In the genomic region with DNA sequence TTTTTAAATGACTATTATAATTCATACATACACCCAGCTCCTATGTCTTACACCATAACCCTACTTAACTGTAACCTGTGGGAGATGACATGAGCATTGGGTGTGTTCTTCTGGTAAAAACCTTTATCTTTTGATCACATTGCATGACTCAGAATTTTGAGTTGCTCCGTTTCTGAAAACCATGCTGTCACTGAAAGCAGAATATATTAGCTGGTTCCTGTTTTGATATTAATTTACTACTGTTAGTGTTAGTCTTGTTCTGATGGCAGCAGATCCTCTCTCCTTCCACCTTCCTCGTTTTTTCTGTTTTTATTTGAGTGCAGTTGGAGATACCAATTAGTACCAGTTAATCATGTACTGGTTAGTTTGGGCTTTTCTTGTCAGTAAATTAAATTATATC, we compare ENCODE assay signal across 23 mouse cellular contexts. TPM values are rescaled to one million over a fixed set of nuclear protein-coding genes. Genes with fewer than 3 reads are reported as not detected.
DNase-seq lines count a peak whose midpoint lies in the region; ATAC-seq and TF ChIP-seq lines count a peak whose summit lies in the region.
"Had no signal": no experiment of that assay in that cellular context is flagged by ENCODE, and none has a peak within 500 bp of the region (broad histone marks: within the 10 kb centered on the region; RNA-seq: fewer than 3 reads in every experiment).

No protein-coding gene starts in this region.

- WGBS in liver, embryonic 11.5 days: 36% methylated on average over 2 of the region's 2 CpGs
- WGBS in liver, embryonic 12.5 days (ENCODE audit: insufficient replicate concordance): 23% methylated on average over 2 of the region's 2 CpGs
- 44% methylated on average over 2 of the region's 2 CpGs for WGBS in lung, postnatal 0 days
- WGBS in hindbrain, postnatal 0 days: 80% methylated on average over 2 of the region's 2 CpGs

- TF ChIP-seq EP300 in lung, postnatal 0 days (IDR thresholded peaks at IDR 0.05): no peak

- no peaks in the 10 kb centered on the region for H3K9me3 ChIP-seq in liver, embryonic 11.5 days (ENCODE audit: control insufficient read depth, low read length)
- no peaks in the 10 kb centered on the region for H3K9me3 ChIP-seq in liver, embryonic 12.5 days (replicated peaks)
- no peaks in the 10 kb centered on the region for H3K9me3 ChIP-seq in lung, postnatal 0 days (ENCODE audit: low read length)
- no peaks in the 10 kb centered on the region for H3K9me3 ChIP-seq in hindbrain, postnatal 0 days (ENCODE audit: low read length)
- H3K9me3 ChIP-seq: heart, embryonic 12.5 days; hindbrain, embryonic 13.5 days; limb, embryonic 12.5 days; stomach, embryonic 15.5 days had no signal

- peak; percentile 71 for ATAC-seq in liver, embryonic 11.5 days (replicated peaks; ENCODE audit: low FRiP score)
- peak; percentile 34 for ATAC-seq in common myeloid progenitor, adult 5-6 weeks (replicated peaks; ENCODE audit: low read depth, poor library complexity, severe bottlenecking)
- peak; percentile 87 for ATAC-seq in liver, embryonic 12.5 days
- ATAC-seq in megakaryocyte-erythroid progenitor cell, adult 5-6 weeks (replicated peaks; ENCODE audit: low FRiP score, low TSS enrichment, poor library complexity, severe bottlenecking): peak; percentile 45; the same call in 1 of the 2 replicates
- ATAC-seq in lung, postnatal 0 days: no peak
- no peak for ATAC-seq in hindbrain, postnatal 0 days
- ATAC-seq: forebrain, embryonic 14.5 days; intestine, postnatal 0 days; midbrain, embryonic 16.5 days had no signal

- H3K36me3 ChIP-seq in liver, embryonic 11.5 days (ENCODE audit: control insufficient read depth, insufficient read depth, low read length): no peaks in the 10 kb centered on the region
- no peaks in the 10 kb centered on the region for H3K36me3 ChIP-seq in liver, embryonic 12.5 days
- no peaks in the 10 kb centered on the region for H3K36me3 ChIP-seq in lung, postnatal 0 days (ENCODE audit: insufficient read depth, low read length)
- no peaks in the 10 kb centered on the region for H3K36me3 ChIP-seq in hindbrain, postnatal 0 days (ENCODE audit: insufficient read depth, low read length)
- H3K36me3 ChIP-seq: heart, embryonic 12.5 days; hindbrain, embryonic 13.5 days; limb, embryonic 12.5 days; stomach, embryonic 15.5 days had no signal

- no peak overlapping the region for H3K4me3 ChIP-seq in liver, embryonic 11.5 days (ENCODE audit: low read depth, low read length)
- H3K4me3 ChIP-seq in liver, embryonic 12.5 days: no peak overlapping the region
- H3K4me3 ChIP-seq in lung, postnatal 0 days (ENCODE audit: low read depth, low read length): no peak overlapping the region
- H3K4me3 ChIP-seq in hindbrain, postnatal 0 days (ENCODE audit: low read length): no peak overlapping the region
- H3K4me3 ChIP-seq: erythroblast, embryonic 14.5 days; heart, embryonic 12.5 days; hindbrain, embryonic 13.5 days; limb, embryonic 12.5 days; stomach, embryonic 15.5 days had no signal

- H3K27ac ChIP-seq in liver, embryonic 11.5 days (ENCODE audit: low read depth, low read length): no peak overlapping the region
- H3K27ac ChIP-seq in liver, embryonic 12.5 days: 0 out of 2 replicates have a peak overlapping the region, but pooled peaks have one; percentile 39
- no peak overlapping the region for H3K27ac ChIP-seq in lung, postnatal 0 days (ENCODE audit: low read length)
- no peak overlapping the region for H3K27ac ChIP-seq in hindbrain, postnatal 0 days
- H3K27ac ChIP-seq: hindbrain, embryonic 13.5 days; limb, embryonic 12.5 days; stomach, embryonic 15.5 days had no signal

- H3K4me2 ChIP-seq in liver, embryonic 11.5 days: no peak overlapping the region
- H3K4me2 ChIP-seq in liver, embryonic 12.5 days: peak overlapping the region; percentile 13; the same call in 1 of the 2 replicates
- H3K4me2 ChIP-seq in lung, postnatal 0 days (replicated peaks; ENCODE audit: low read depth, low read length): no peak overlapping the region
- no peak overlapping the region for H3K4me2 ChIP-seq in hindbrain, postnatal 0 days (ENCODE audit: low read depth, low read length)
- H3K4me2 ChIP-seq: heart, embryonic 12.5 days; hindbrain, embryonic 13.5 days; limb, embryonic 12.5 days; lung, embryonic 14.5 days; stomach, embryonic 15.5 days had no signal

- TF ChIP-seq CTCF in lung, postnatal 0 days (IDR thresholded peaks at IDR 0.05): no peak
- no peak for TF ChIP-seq CTCF in hindbrain, postnatal 0 days (IDR thresholded peaks at IDR 0.05; ENCODE audit: low read depth)

- no peak for DNase-seq in liver, embryonic 11.5 days (ENCODE audit: low spot score)
- no peak for DNase-seq in liver
- no peak for DNase-seq in retina, embryonic 14.5 days (ENCODE audit: low spot score)
- DNase-seq in lung, postnatal 0 days (ENCODE audit: low spot score): no peak
- no peak for DNase-seq in hindbrain, postnatal 0 days (ENCODE audit: low spot score)
- DNase-seq: adrenal gland, postnatal 25 days; cerebellum, adult 2 months; gastrocnemius, postnatal 14 days; heart, postnatal 14 days; lung, embryonic 14.5 days; retina, postnatal 1 day; thymus, adult 2 months had no signal

- H3K4me1 ChIP-seq in liver, embryonic 11.5 days (replicated peaks; ENCODE audit: control insufficient read depth, insufficient read depth, low read length): no peaks in the 10 kb centered on the region
- H3K4me1 ChIP-seq in liver, embryonic 12.5 days: peaks cover 25% of the 10 kb centered on the region
- no peaks in the 10 kb centered on the region for H3K4me1 ChIP-seq in lung, postnatal 0 days (ENCODE audit: insufficient read depth, low read depth, low read length)
- H3K4me1 ChIP-seq in hindbrain, postnatal 0 days (ENCODE audit: insufficient read depth, low read length): no peaks in the 10 kb centered on the region; the same call in 1 of the 2 replicates
- H3K4me1 ChIP-seq: hindbrain, embryonic 13.5 days; limb, embryonic 12.5 days; stomach, embryonic 15.5 days had no signal

- H3K27me3 ChIP-seq in liver, embryonic 11.5 days (replicated peaks; ENCODE audit: control insufficient read depth, insufficient read depth, low read length): no peaks in the 10 kb centered on the region
- no peaks in the 10 kb centered on the region for H3K27me3 ChIP-seq in liver, embryonic 12.5 days (replicated peaks)
- H3K27me3 ChIP-seq in lung, postnatal 0 days (replicated peaks; ENCODE audit: insufficient read depth, low read length): no peaks in the 10 kb centered on the region
- H3K27me3 ChIP-seq in hindbrain, postnatal 0 days (ENCODE audit: insufficient read depth, low read length): no peaks in the 10 kb centered on the region
- H3K27me3 ChIP-seq: heart, embryonic 12.5 days; hindbrain, embryonic 13.5 days; limb, embryonic 12.5 days; stomach, embryonic 15.5 days had no signal

- no peak overlapping the region for H3K9ac ChIP-seq in liver, embryonic 11.5 days (ENCODE audit: low read depth, low read length)
- H3K9ac ChIP-seq in liver, embryonic 12.5 days: no peak overlapping the region
- H3K9ac ChIP-seq in lung, postnatal 0 days (replicated peaks; ENCODE audit: low read depth): no peak overlapping the region
- H3K9ac ChIP-seq in hindbrain, postnatal 0 days (replicated peaks; ENCODE audit: low read length): no peak overlapping the region
- H3K9ac ChIP-seq: heart, embryonic 12.5 days; hindbrain, embryonic 13.5 days; limb, embryonic 12.5 days; lung, embryonic 14.5 days; stomach, embryonic 15.5 days had no signal

RNA-seq across cellular contexts. Expression of gene Vps54, which starts 18.3 kb away (rescaled TPM):
- 10.4 and 11.1 TPM in 2 replicates for polyA plus RNA-seq in liver, embryonic 11.5 days (2014; fragmentation: Nextera tagmentation; extraction: Ambion mirVana)
- total RNA-seq in common myeloid progenitor, adult 5-6 weeks (2017): 45.4 and 60.2 TPM in 2 replicates
- 9.5 and 9.8 TPM in 2 replicates for polyA plus RNA-seq in liver, embryonic 12.5 days (2016; fragmentation: Nextera tagmentation; extraction: Ambion mirVana)
- 21.8 and 42.9 TPM in 2 replicates for total RNA-seq in megakaryocyte-erythroid progenitor cell, adult 5-6 weeks (2014; fragmentation: Nextera tagmentation)
- 52.1 and 58.8 TPM in 2 replicates for total RNA-seq in megakaryocyte-erythroid progenitor cell, adult 5-6 weeks (2017)
- 10.6 and 11.9 TPM in 2 replicates for polyA plus RNA-seq in lung, postnatal 0 days (2015; fragmentation: Nextera tagmentation; extraction: Ambion mirVana)
- total RNA-seq in hindbrain, postnatal 0 days (2014; rRNA removed): 16.9 and 23.8 TPM in 2 replicates
- polyA plus RNA-seq in hindbrain, postnatal 0 days (2015; fragmentation: Nextera tagmentation; extraction: Ambion mirVana): 5.7 and 6.6 TPM in 2 replicates

Comparison
In these comparisons a context has a peak if more than half of its experiments do, and no peak if none do; other contexts are left out.
1. ATAC-seq: peak in liver, embryonic 11.5 days (single experiment), common myeloid progenitor, adult 5-6 weeks (single experiment), liver, embryonic 12.5 days (single experiment) and megakaryocyte-erythroid progenitor cell, adult 5-6 weeks (single experiment); none in lung, postnatal 0 days (single experiment) and hindbrain, postnatal 0 days (single experiment).